Mouse (Mus musculus): ENCODE measurements around the gene Nfkbiz. TPM values are rescaled to one million over a fixed set of nuclear protein-coding genes. Genes with fewer than 3 reads are reported as not detected.

The Nfkbiz gene
- 2.7 and 3.1 TPM in 2 replicates for polyA plus RNA-seq (2014; fragmentation: Nextera tagmentation; extraction: Ambion mirVana)

GRCm38 (mm10) chr16:55838510-55839474 is at the start of gene Nfkbiz:
Nfkbiz (minus strand) TSS chr16:55838899.
- no peaks in the 10 kb centered on the region for H3K9me3 ChIP-seq (ENCODE audit: control insufficient read depth, low read length)
- H3K27ac ChIP-seq (replicated peaks in 1 of 2; ENCODE audit: control insufficient read depth in 1 of 2, insufficient read depth in 1 of 2, low read depth in 2 of 2, low read length in 2 of 2), result peak within 1 kb of the TSS; percentile 90 to 95
- peaks cover 2 to 3% of the 10 kb centered on the region in 2 experiments; a peak in 3 of 4 replicates for H3K4me1 ChIP-seq (ENCODE audit: control insufficient read depth in 2 of 2, insufficient read depth in 2 of 2, low read length in 2 of 2)
- peak; percentile 95 for ATAC-seq (ENCODE audit: insufficient number of reproducible peaks, insufficient read depth, low FRiP score, low read depth)
- WGBS, result under 1% methylated on average over 40 of the region's 40 CpGs
- H3K36me3 ChIP-seq (ENCODE audit: control insufficient read depth, insufficient read depth, low read length), result no peaks in the 10 kb centered on the region
- peak within 1 kb of the TSS; percentile 81 for H3K4me2 ChIP-seq (ENCODE audit: low read length)
- no peaks in the 10 kb centered on the region for H3K27me3 ChIP-seq (ENCODE audit: control insufficient read depth, insufficient read depth, low read length)
- H3K9ac ChIP-seq (ENCODE audit: low read length), result peak within 1 kb of the TSS; percentile 78
- H3K4me3 ChIP-seq (ENCODE audit: control insufficient read depth in 1 of 2, insufficient read depth in 1 of 2, low read depth in 1 of 2, low read length in 2 of 2), result peak within 1 kb of the TSS; percentile 53 to 75

- no peaks in the 10 kb centered on the region for H3K9me3 ChIP-seq (ENCODE audit: control insufficient read depth, low read length)
- no peaks in the 10 kb centered on the region for H3K27me3 ChIP-seq (ENCODE audit: control insufficient read depth, insufficient read depth, low read length)
- ATAC-seq (ENCODE audit: insufficient number of reproducible peaks, insufficient read depth, low FRiP score, low read depth), result no peak
- H3K36me3 ChIP-seq (ENCODE audit: control insufficient read depth, insufficient read depth, low read length), result no peaks in the 10 kb centered on the region
- no peak overlapping the region for H3K4me2 ChIP-seq (ENCODE audit: low read length)
- peaks cover 0 to 2% of the 10 kb centered on the region in 2 experiments; a peak in 2 of 4 replicates for H3K4me1 ChIP-seq (ENCODE audit: control insufficient read depth in 2 of 2, insufficient read depth in 2 of 2, low read length in 2 of 2)
- no peak overlapping the region for H3K4me3 ChIP-seq (ENCODE audit: control insufficient read depth in 1 of 2, insufficient read depth in 1 of 2, low read depth in 1 of 2, low read length in 2 of 2)
- WGBS, result 57% methylated on average over 7 of the region's 7 CpGs
- no peak overlapping the region for H3K27ac ChIP-seq (replicated peaks in 1 of 2; ENCODE audit: control insufficient read depth in 1 of 2, insufficient read depth in 1 of 2, low read depth in 2 of 2, low read length in 2 of 2)
- no peak overlapping the region for H3K9ac ChIP-seq (ENCODE audit: low read length)
Measured at GRCm38 (mm10) chr16:55887814-55888583, 49.3 kb upstream of the Nfkbiz start.

GRCm38 (mm10) chr16:55884246-55884645 is 45.5 kb upstream of the Nfkbiz start:
- no peak for ATAC-seq (ENCODE audit: insufficient number of reproducible peaks, insufficient read depth, low FRiP score, low read depth)
- Histone ChIP-seq H3K27me3 (ENCODE audit: control insufficient read depth, insufficient read depth, low read length) (no peaks in the 10 kb centered on the region), H3K9ac (ENCODE audit: low read length) (no peak overlapping the region), H3K27ac (replicated peaks in 1 of 2; ENCODE audit: control insufficient read depth in 1 of 2, insufficient read depth in 1 of 2, low read depth in 2 of 2, low read length in 2 of 2) (no peak overlapping the region), H3K4me2 (ENCODE audit: low read length) (no peak overlapping the region), H3K4me3 (ENCODE audit: control insufficient read depth in 1 of 2, insufficient read depth in 1 of 2, low read depth in 1 of 2, low read length in 2 of 2) (no peak overlapping the region), H3K4me1 (ENCODE audit: control insufficient read depth in 2 of 2, insufficient read depth in 2 of 2, low read length in 2 of 2) (no peaks in the 10 kb centered on the region), H3K36me3 (ENCODE audit: control insufficient read depth, insufficient read depth, low read length) (no peaks in the 10 kb centered on the region), H3K9me3 (ENCODE audit: control insufficient read depth, low read length) (no peaks in the 10 kb centered on the region)
- WGBS, result 82% methylated on average over 11 of the region's 11 CpGs

DNA sequence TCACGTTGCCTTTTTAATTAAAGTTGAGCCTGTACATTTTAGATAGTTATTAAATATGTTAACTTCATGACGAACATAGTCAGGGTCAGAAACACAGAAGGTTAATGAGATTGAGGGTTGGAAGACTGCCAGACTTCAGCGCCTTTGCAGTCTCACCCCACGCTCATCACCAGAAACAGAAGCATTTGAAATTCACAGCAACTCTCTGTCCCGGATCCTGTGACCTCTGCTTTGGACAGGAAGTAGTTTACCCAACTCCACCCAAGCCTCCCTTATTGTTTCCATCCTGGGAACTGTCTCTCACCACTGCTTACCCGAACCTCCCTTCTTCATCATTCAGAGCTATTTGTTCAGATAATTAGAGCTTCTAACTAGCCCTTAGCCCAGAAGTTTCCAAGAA is 37.3 kb upstream of the Nfkbiz start:
- WGBS, result 30% methylated on average over 6 of the region's 6 CpGs
- Histone ChIP-seq H3K4me3 (ENCODE audit: control insufficient read depth in 1 of 2, insufficient read depth in 1 of 2, low read depth in 1 of 2, low read length in 2 of 2) (no peak overlapping the region), H3K27ac (replicated peaks in 1 of 2; ENCODE audit: control insufficient read depth in 1 of 2, insufficient read depth in 1 of 2, low read depth in 2 of 2, low read length in 2 of 2) (peak overlapping the region in 1 of 2 experiments; percentile 11; a peak in 1 of 4 replicates)

DNA sequence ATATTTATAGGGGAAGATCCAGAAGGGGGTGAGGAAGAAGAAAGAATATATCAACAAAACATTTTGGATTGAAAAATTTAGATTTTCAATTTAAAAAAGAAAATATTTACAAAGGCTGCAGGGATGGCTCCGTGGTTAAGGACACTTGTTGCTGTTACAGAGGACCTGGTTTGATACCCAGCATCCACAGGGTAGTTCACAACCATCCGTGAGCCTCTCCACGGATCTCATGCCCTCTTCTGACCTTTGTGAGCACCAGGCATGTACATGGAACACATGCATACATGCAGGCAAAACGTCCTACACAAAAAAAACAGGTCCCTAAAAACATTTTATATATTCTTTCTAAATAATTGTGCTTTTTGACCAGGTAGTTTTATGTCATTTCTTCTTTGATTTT is 25.1 kb upstream of the Nfkbiz start:
- Histone ChIP-seq H3K27me3 (ENCODE audit: control insufficient read depth, insufficient read depth, low read length) (no peaks in the 10 kb centered on the region), H3K4me1 (ENCODE audit: control insufficient read depth in 2 of 2, insufficient read depth in 2 of 2, low read length in 2 of 2) (no peaks in the 10 kb centered on the region), H3K27ac (replicated peaks in 1 of 2; ENCODE audit: control insufficient read depth in 1 of 2, insufficient read depth in 1 of 2, low read depth in 2 of 2, low read length in 2 of 2) (no peak overlapping the region), H3K9me3 (ENCODE audit: control insufficient read depth, low read length) (no peaks in the 10 kb centered on the region), H3K4me2 (ENCODE audit: low read length) (no peak overlapping the region), H3K9ac (ENCODE audit: low read length) (no peak overlapping the region), H3K36me3 (ENCODE audit: control insufficient read depth, insufficient read depth, low read length) (no peaks in the 10 kb centered on the region), H3K4me3 (ENCODE audit: control insufficient read depth in 1 of 2, insufficient read depth in 1 of 2, low read depth in 1 of 2, low read length in 2 of 2) (no peak overlapping the region)
- WGBS, result 59% methylated on average over 4 of the region's 4 CpGs
- no peak for ATAC-seq (ENCODE audit: insufficient number of reproducible peaks, insufficient read depth, low FRiP score, low read depth)

More for the DNA sequence above, 37.3 kb upstream of the Nfkbiz start:
- Histone ChIP-seq H3K36me3 (ENCODE audit: control insufficient read depth, insufficient read depth, low read length) (no peaks in the 10 kb centered on the region), H3K9me3 (ENCODE audit: control insufficient read depth, low read length) (no peaks in the 10 kb centered on the region), H3K4me1 (ENCODE audit: control insufficient read depth in 2 of 2, insufficient read depth in 2 of 2, low read length in 2 of 2) (peaks cover 6 to 11% of the 10 kb centered on the region in 2 experiments), H3K27me3 (ENCODE audit: control insufficient read depth, insufficient read depth, low read length) (no peaks in the 10 kb centered on the region), H3K4me2 (ENCODE audit: low read length) (no peak overlapping the region), H3K9ac (ENCODE audit: low read length) (no peak overlapping the region)
- no peak for ATAC-seq (ENCODE audit: insufficient number of reproducible peaks, insufficient read depth, low FRiP score, low read depth)

DNA sequence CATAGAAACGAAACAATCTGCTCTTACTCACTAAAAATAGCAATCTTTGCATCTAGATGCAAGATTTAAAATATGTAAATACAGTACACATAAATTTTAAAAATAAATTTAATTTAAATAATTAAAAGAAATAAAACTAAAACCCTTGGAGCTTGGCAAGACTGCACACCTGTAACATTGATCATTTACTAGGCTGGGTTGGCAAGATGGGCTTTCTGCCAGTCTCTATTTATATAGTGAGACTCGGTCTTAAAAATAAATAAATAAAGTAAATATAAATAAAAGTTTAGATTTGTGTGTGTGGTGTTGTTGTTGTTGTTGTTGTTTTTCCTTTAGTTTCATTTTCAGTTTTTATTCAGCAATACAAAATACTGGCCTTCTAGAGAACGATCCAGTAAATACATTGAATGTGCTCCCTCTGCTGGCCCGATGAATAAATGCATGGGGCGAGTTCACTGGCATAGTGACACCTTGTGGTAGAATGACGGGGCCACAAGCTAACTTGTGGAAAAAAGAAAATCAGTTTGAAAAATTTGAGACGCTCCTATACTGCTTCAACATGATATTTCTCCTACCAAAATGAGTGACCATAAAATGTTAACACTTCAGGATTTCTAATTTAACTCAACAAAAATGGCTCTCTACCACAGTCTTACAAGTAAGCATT is 24.6 kb upstream of the Nfkbiz start:
- H3K27me3 ChIP-seq (ENCODE audit: control insufficient read depth, insufficient read depth, low read length), result no peaks in the 10 kb centered on the region
- H3K36me3 ChIP-seq (ENCODE audit: control insufficient read depth, insufficient read depth, low read length), result no peaks in the 10 kb centered on the region
- no peak overlapping the region for H3K4me3 ChIP-seq (ENCODE audit: control insufficient read depth in 1 of 2, insufficient read depth in 1 of 2, low read depth in 1 of 2, low read length in 2 of 2)
- no peaks in the 10 kb centered on the region for H3K9me3 ChIP-seq (ENCODE audit: control insufficient read depth, low read length)
- no peak overlapping the region for H3K9ac ChIP-seq (ENCODE audit: low read length)
- H3K4me2 ChIP-seq (ENCODE audit: low read length), result no peak overlapping the region
- no peak overlapping the region for H3K27ac ChIP-seq (replicated peaks in 1 of 2; ENCODE audit: control insufficient read depth in 1 of 2, insufficient read depth in 1 of 2, low read depth in 2 of 2, low read length in 2 of 2)
- H3K4me1 ChIP-seq (ENCODE audit: control insufficient read depth in 2 of 2, insufficient read depth in 2 of 2, low read length in 2 of 2), result no peaks in the 10 kb centered on the region
- ATAC-seq (ENCODE audit: insufficient number of reproducible peaks, insufficient read depth, low FRiP score, low read depth), result no peak
- WGBS, result 22% methylated on average over 7 of the region's 7 CpGs

DNA sequence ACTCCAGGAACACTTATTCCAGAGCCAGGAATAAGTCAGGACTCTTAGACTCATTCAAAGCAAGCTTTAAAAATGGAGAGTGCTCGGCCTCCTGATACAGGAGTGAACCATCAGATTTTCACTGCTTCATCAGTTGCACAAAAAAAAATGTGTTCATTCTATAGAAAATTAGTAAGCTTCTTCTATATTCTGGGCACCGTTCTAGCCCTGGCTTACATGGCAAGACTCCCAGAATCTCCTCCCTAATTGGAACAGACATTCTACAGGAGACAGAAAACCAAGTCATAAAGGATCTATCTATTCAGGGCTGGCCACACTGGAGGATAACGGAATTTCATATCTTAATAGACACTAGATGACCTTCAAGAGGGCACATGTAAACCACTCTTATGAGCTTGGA is 22.4 kb upstream of the Nfkbiz start:
- no peak for ATAC-seq (ENCODE audit: insufficient number of reproducible peaks, insufficient read depth, low FRiP score, low read depth)
- 78% methylated on average over 3 of the region's 3 CpGs for WGBS
- Histone ChIP-seq H3K36me3 (ENCODE audit: control insufficient read depth, insufficient read depth, low read length) (no peaks in the 10 kb centered on the region), H3K9me3 (ENCODE audit: control insufficient read depth, low read length) (0 out of 2 replicates have a peak, but pooled peaks cover 2% of the 10 kb centered on the region), H3K9ac (ENCODE audit: low read length) (no peak overlapping the region), H3K4me2 (ENCODE audit: low read length) (no peak overlapping the region), H3K4me3 (ENCODE audit: control insufficient read depth in 1 of 2, insufficient read depth in 1 of 2, low read depth in 1 of 2, low read length in 2 of 2) (no peak overlapping the region), H3K4me1 (ENCODE audit: control insufficient read depth in 2 of 2, insufficient read depth in 2 of 2, low read length in 2 of 2) (no peaks in the 10 kb centered on the region), H3K27me3 (ENCODE audit: control insufficient read depth, insufficient read depth, low read length) (no peaks in the 10 kb centered on the region), H3K27ac (replicated peaks in 1 of 2; ENCODE audit: control insufficient read depth in 1 of 2, insufficient read depth in 1 of 2, low read depth in 2 of 2, low read length in 2 of 2) (no peak overlapping the region)

Data from heart, embryonic 14.5 days (tissue).